Mouse (Mus musculus) bone marrow macrophage, adult 2 months (primary cell): Measurements from ENCODE around the gene Cacng1.

Experiments
- CTCF ChIP-seq: IDR thresholded peaks from 2 replicates; pipeline ENCODE4 v1.5.1; 2012; ENCODE audit warnings: low read depth, mild to moderate bottlenecking, low read length, moderate library complexity
- POLR2A ChIP-seq: IDR thresholded peaks from 2 replicates; pipeline ENCODE4 v1.6.1; 2012; ENCODE audit warnings: mild to moderate bottlenecking, low read depth, low read length, borderline replicate concordance

GRCm38 (mm10) chr11:107759516-107759915 lies 43.2 kb upstream of the Cacng1 start:
- TF ChIP-seq CTCF (no peak), POLR2A (no peak)
